Mouse (Mus musculus) megakaryocyte, embryonic 14.5 days (primary cell): ENCODE data around the gene Lat. TPM values are rescaled to one million over a fixed set of nuclear protein-coding genes. Genes with fewer than 3 reads are reported as not detected.
A peak's percentile ranks its signal among the peaks of the same experiment; 100 is the strongest.

Experiments
- H3K27me3 ChIP-seq: replicated peaks from 2 replicates; pipeline ENCODE3; 2012; ENCODE audit warnings: inconsistent platforms
- H3K36me3 ChIP-seq: replicated peaks from 2 replicates; pipeline ENCODE3; 2012; ENCODE audit warnings: low read length, inconsistent platforms, mixed read lengths
- H3K4me1 ChIP-seq: 2 replicates; pipeline ENCODE4 v1.6.1; 2012; ENCODE audit warnings: inconsistent platforms
- H3K4me3 ChIP-seq: replicated peaks from 2 replicates; pipeline ENCODE3; 2012; ENCODE audit warnings: moderate library complexity, mild to moderate bottlenecking, inconsistent platforms
- H3K9me3 ChIP-seq: 2 replicates; pipeline ENCODE4 v1.6.1; 2012; ENCODE audit warnings: inconsistent platforms
- FLI1 ChIP-seq: IDR thresholded peaks from 2 replicates; pipeline ENCODE4 v1.6.1; 2012; ENCODE audit warnings: low read length, inconsistent platforms, mixed read lengths
- GATA1 ChIP-seq: IDR thresholded peaks from 3 replicates; pipeline ENCODE4 v1.6.1; 2012; ENCODE audit warnings: mixed read lengths, low read length, inconsistent platforms, borderline replicate concordance
- polyA plus RNA-seq: library from polyadenylated mRNA; stranded (reverse); fragments of >175 nt; gene quantifications from 2 replicates; pipeline ENCODE4 v1.2.3, GENCODE M21; 2012; ENCODE audit warnings: low replicate concordance; ENCODE audit not compliant: insufficient read depth

Lat gene
- polyA plus RNA-seq, 1 experiment: 927 TPM

GRCm38 (mm10) chr7:126354738-126355614, 14.4 kb downstream of the Lat start:
- Histone ChIP-seq H3K27me3 (no peaks in the 10 kb centered on the region), H3K4me1 (peaks cover 86% of the 10 kb centered on the region), H3K36me3 (peaks cover 10% of the 10 kb centered on the region), H3K9me3 (no peaks in the 10 kb centered on the region), H3K4me3 (peak overlapping the region; percentile 86)
- TF ChIP-seq FLI1 (no peak), GATA1 (no peak)

DNA sequence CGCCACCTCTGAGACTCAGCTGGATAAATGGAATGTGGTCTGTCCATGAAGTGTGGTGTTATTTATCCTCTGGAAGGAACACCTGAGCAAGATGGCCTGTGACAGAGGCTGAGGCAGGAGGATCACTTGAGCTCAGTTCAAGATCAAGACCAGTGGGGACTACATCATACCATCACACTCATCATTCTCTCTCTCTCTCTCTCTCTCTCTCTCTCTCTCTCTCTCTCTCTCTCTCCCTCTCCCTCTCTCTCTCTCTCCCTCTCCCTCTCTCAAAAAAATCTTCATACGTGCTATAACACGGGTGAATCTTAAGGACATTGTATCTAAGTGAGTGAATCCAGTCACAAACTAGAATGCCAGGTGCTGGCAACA, 15.4 kb downstream of the Lat start:
- H3K4me3 ChIP-seq: peak overlapping the region; percentile 88
- H3K27me3 ChIP-seq: no peaks in the 10 kb centered on the region
- H3K9me3 ChIP-seq: no peaks in the 10 kb centered on the region
- TF ChIP-seq FLI1: no peak
- H3K4me1 ChIP-seq: peaks cover 84% of the 10 kb centered on the region
- peaks cover 3% of the 10 kb centered on the region for H3K36me3 ChIP-seq

- Histone ChIP-seq H3K36me3 (peaks cover 3% of the 10 kb centered on the region), H3K4me3 (peak overlapping the region; percentile 88), H3K4me1 (peaks cover 84% of the 10 kb centered on the region), H3K27me3 (no peaks in the 10 kb centered on the region), H3K9me3 (no peaks in the 10 kb centered on the region)
- TF ChIP-seq GATA1: no peak
- no peak for TF ChIP-seq FLI1
These were observed 15.9 kb downstream of the Lat start for GRCm38 (mm10) chr7:126353251-126353993.

GRCm38 (mm10) chr7:126351419-126351951, 17.9 kb downstream of the Lat start:
- Histone ChIP-seq H3K9me3 (no peaks in the 10 kb centered on the region), H3K27me3 (no peaks in the 10 kb centered on the region)
- TF ChIP-seq GATA1: no peak

DNA sequence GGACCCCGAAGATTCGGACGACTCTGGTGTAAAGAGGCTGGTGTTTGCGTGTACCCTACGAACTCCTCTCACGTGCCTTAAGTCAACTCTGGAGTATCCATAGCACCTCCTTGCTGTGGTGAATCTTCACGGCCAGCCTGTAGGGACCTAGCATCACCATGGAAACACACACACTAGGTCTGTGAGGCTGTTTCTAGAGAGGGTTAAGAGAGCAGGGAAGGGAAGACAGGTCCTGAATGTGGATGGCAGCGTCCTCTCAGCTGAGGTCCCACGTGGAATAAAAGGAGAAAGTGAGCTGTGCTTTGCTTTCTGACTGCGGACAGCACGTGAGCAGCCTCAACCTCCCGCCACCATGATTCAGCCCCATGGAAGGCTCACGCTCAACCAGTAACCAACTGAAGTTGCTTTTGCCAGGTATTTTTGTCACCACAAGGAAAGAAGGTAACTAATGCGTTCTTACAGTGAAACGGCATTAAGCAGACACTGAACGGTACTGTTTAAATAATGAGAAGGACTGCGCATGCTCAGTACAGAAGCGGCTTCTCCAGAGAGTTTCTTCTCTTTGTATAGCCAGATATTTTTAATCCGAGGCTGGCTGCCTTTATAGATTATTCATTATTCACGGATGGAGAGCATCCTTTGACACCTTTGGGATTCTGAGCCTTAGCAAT, 18.5 kb downstream of the Lat start:
- Histone ChIP-seq H3K4me1 (peaks cover 74% of the 10 kb centered on the region), H3K27me3 (no peaks in the 10 kb centered on the region), H3K4me3 (no peak overlapping the region), H3K9me3 (no peaks in the 10 kb centered on the region), H3K36me3 (no peaks in the 10 kb centered on the region)
- TF ChIP-seq FLI1 (no peak), GATA1 (no peak)

More at GRCm38 (mm10) chr7:126351419-126351951, 17.9 kb downstream of the Lat start:
- Histone ChIP-seq H3K4me1 (peaks cover 75% of the 10 kb centered on the region), H3K36me3 (no peaks in the 10 kb centered on the region), H3K4me3 (no peak overlapping the region)

GRCm38 (mm10) chr7:126348293-126348692, 21.1 kb downstream of the Lat start:
- Histone ChIP-seq H3K4me3 (peak overlapping the region; percentile 62), H3K36me3 (no peaks in the 10 kb centered on the region), H3K9me3 (no peaks in the 10 kb centered on the region), H3K27me3 (no peaks in the 10 kb centered on the region), H3K4me1 (peaks cover 70% of the 10 kb centered on the region)
- TF ChIP-seq FLI1: no peak
- TF ChIP-seq GATA1: no peak

DNA sequence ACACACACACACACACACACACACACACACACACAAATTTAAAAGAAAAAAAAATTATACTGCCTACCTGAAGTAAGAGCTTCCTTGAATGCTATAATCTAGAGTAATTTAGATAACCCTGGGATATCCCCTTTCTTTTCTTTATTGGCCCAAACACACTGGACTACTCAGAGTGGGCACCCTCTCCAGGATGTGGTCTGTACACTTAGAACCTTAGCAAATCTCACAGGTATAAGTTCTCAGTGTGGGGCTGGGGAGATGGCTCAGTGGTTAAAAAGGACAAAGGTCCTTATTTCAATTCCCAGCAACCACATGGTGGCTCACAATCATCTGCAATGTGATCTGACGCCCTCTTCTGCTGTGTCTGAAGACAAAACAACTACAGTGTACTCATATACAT, 22.3 kb downstream of the Lat start:
- Histone ChIP-seq H3K4me3 (no peak overlapping the region), H3K27me3 (no peaks in the 10 kb centered on the region), H3K36me3 (no peaks in the 10 kb centered on the region), H3K4me1 (peaks cover 72% of the 10 kb centered on the region), H3K9me3 (no peaks in the 10 kb centered on the region)
- no peak for TF ChIP-seq FLI1
- TF ChIP-seq GATA1: no peak

GRCm38 (mm10) chr7:126345969-126346368, 23.4 kb downstream of the Lat start:
- Histone ChIP-seq H3K4me1 (peaks cover 71% of the 10 kb centered on the region), H3K36me3 (no peaks in the 10 kb centered on the region), H3K4me3 (no peak overlapping the region), H3K9me3 (no peaks in the 10 kb centered on the region), H3K27me3 (no peaks in the 10 kb centered on the region)
- TF ChIP-seq GATA1 (no peak), FLI1 (no peak)

- Histone ChIP-seq H3K9me3 (no peaks in the 10 kb centered on the region), H3K4me1 (peaks cover 71% of the 10 kb centered on the region)
These were observed 23.8 kb downstream of the Lat start for GRCm38 (mm10) chr7:126345557-126345956.

More at GRCm38 (mm10) chr7:126345557-126345956, 23.8 kb downstream of the Lat start:
- TF ChIP-seq FLI1 (no peak), GATA1 (no peak)
- no peak overlapping the region for H3K4me3 ChIP-seq
- no peaks in the 10 kb centered on the region for H3K36me3 ChIP-seq
- H3K27me3 ChIP-seq: no peaks in the 10 kb centered on the region
